Comparison of ENCODE assay signal across 20 mouse cellular contexts in the genomic region with DNA sequence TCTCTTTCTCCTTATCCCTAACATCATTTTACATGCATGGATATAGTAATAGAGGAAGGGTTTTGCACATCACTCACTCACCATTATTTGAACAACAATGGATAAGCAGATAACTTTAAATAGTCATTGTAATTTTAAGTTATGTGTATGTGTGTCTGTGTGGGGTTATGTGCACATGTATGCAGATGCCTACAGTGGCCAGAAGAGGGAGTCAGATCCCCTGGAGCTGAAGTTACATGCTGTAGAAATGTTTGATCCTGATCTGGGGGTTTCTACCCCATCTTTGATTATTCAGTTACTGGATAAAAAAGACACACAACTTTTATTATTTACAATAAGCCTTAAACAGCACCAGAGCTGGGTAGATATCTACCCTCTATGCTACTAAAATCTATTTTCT.
"Had no signal": no experiment of that assay in that cellular context is flagged by ENCODE, and none has a peak within 500 bp of the region (broad histone marks: within the 10 kb centered on the region; RNA-seq: fewer than 3 reads in every experiment).

No protein-coding gene starts in this region.

- H3K4me3 ChIP-seq: kidney, embryonic 15.5 days; limb, embryonic 13.5 days; liver, embryonic 12.5 days; liver, embryonic 15.5 days; midbrain, embryonic 12.5 days; midbrain, embryonic 15.5 days; neural tube, embryonic 12.5 days; neural tube, embryonic 15.5 days had no signal

- H3K4me1 ChIP-seq: liver, embryonic 12.5 days; liver, embryonic 15.5 days had no signal

- DNase-seq: kidney, adult 11 months; kidney, adult 8-10 months; kidney, postnatal 25 days; left cerebral cortex, postnatal 4 days; liver; lung, adult 18-20 months; lung, postnatal 14 days; right cerebral cortex, adult 18-20 months; right cerebral cortex, postnatal 14 days; right cerebral cortex, postnatal 4 days; thymus, postnatal 25 days had no signal

- H3K9ac ChIP-seq: kidney, embryonic 15.5 days; limb, embryonic 13.5 days; liver, embryonic 12.5 days; liver, embryonic 15.5 days; midbrain, embryonic 12.5 days; midbrain, embryonic 15.5 days; neural tube, embryonic 12.5 days; neural tube, embryonic 15.5 days had no signal

- H3K4me2 ChIP-seq: kidney, embryonic 15.5 days; limb, embryonic 13.5 days; liver, embryonic 12.5 days; liver, embryonic 15.5 days; midbrain, embryonic 12.5 days; midbrain, embryonic 15.5 days; neural tube, embryonic 12.5 days; neural tube, embryonic 15.5 days had no signal

- H3K36me3 ChIP-seq: kidney, embryonic 15.5 days; limb, embryonic 13.5 days; liver, embryonic 12.5 days; liver, embryonic 15.5 days; midbrain, embryonic 15.5 days; neural tube, embryonic 12.5 days; neural tube, embryonic 15.5 days had no signal

- H3K27ac ChIP-seq: kidney, embryonic 15.5 days; limb, embryonic 13.5 days; liver, embryonic 12.5 days; liver, embryonic 15.5 days; macrophage; midbrain, embryonic 12.5 days; midbrain, embryonic 15.5 days; neural tube, embryonic 12.5 days; neural tube, embryonic 15.5 days had no signal

- H3K9me3 ChIP-seq: kidney, embryonic 15.5 days; limb, embryonic 13.5 days; liver, embryonic 12.5 days; liver, embryonic 15.5 days; midbrain, embryonic 12.5 days; midbrain, embryonic 15.5 days; neural tube, embryonic 12.5 days; neural tube, embryonic 15.5 days had no signal

- H3K27me3 ChIP-seq: kidney, embryonic 15.5 days; limb, embryonic 13.5 days; liver, embryonic 12.5 days; liver, embryonic 15.5 days; midbrain, embryonic 12.5 days; midbrain, embryonic 15.5 days; neural tube, embryonic 12.5 days; neural tube, embryonic 15.5 days had no signal

- ATAC-seq: liver, embryonic 12.5 days; midbrain, embryonic 15.5 days had no signal
